Mouse (Mus musculus) CH12.LX (cell line): ENCODE results near the gene Syngap1.
"Not testable (repeated sequence)": the region's sequence is repeated elsewhere in the genome, so short reads cannot be mapped to it uniquely, and the experiment has no call there.

ENCODE experiments used
- CTCF ChIP-seq, 2 experiments: IDR thresholded peaks in 1 of 2; conservative IDR thresholded peaks in 1 of 2; 2 replicates each; pipeline ENCODE4 v1.5.1; 2011 to 2012; ENCODE audit warnings: low read depth in 2 of 2, low read length in 2 of 2, improper control_type of control experiment in 1 of 2, inconsistent platforms in 1 of 2, mild to moderate bottlenecking in 1 of 2, moderate library complexity in 1 of 2
- ETS1 ChIP-seq: conservative IDR thresholded peaks from 2 replicates; pipeline ENCODE4 v1.6.1; 2012; ENCODE audit warnings: low read depth, mild to moderate bottlenecking, inconsistent platforms, low read length, improper control_type of control experiment, moderate library complexity
- KAT2A ChIP-seq: IDR thresholded peaks from 2 replicates; pipeline ENCODE4 v1.6.1; 2012; ENCODE audit warnings: low read length, improper control_type of control experiment, inconsistent platforms; ENCODE audit not compliant: insufficient replicate concordance
- MAX ChIP-seq: IDR thresholded peaks from 2 replicates; pipeline ENCODE4 v1.6.1; 2011; ENCODE audit warnings: low read length, improper control_type of control experiment
- MAZ ChIP-seq: IDR thresholded peaks from 2 replicates; pipeline ENCODE4 v1.6.1; 2012; ENCODE audit warnings: low read depth, mild to moderate bottlenecking, inconsistent platforms, low read length, improper control_type of control experiment, moderate library complexity
- POLR2A ChIP-seq: IDR thresholded peaks from 2 replicates; pipeline ENCODE4 v1.6.1; 2011; ENCODE audit warnings: low read depth, mild to moderate bottlenecking, improper control_type of control experiment, low read length
- TBP ChIP-seq: conservative IDR thresholded peaks from 2 replicates; pipeline ENCODE4 v1.6.1; 2011; ENCODE audit warnings: low read depth, low read length, improper control_type of control experiment

DNA sequence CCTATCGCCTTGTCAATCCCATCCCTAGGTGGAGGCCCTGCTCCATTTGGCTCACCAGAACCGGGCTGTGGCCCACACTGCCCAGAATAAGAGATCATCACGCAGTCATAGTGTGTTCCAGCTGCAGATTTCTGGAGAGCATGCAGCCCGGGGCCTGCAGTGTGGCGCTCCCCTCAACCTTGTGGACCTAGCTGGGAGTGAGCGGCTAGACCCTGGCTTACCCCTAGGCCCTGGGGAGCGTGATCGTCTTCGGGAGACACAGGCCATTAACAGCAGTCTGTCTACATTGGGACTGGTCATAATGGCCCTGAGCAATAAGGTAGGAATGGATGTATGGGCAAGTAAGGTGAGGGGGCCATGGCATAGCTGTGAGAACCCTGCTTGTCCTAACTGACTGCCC is 15.6 kb upstream of the Syngap1 start:
- not testable (repeated sequence) for TF ChIP-seq MAX; CTCF (conservative IDR thresholded peaks at IDR 0.05 in 1 of 2, IDR thresholded peaks at IDR 0.05 in 1 of 2; ENCODE audit: low read depth in 2 of 2, low read length in 2 of 2); KAT2A; MAZ; POLR2A; TBP; ETS1
